Mouse (Mus musculus) layer of hippocampus, postnatal 25 days (tissue): ENCODE data around the gene Chst12. TPM values are rescaled to one million over a fixed set of nuclear protein-coding genes. Genes with fewer than 3 reads are reported as not detected.
A peak's percentile ranks its signal among the peaks of the same experiment; 100 is the strongest.
"Not testable (repeated sequence)": the region's sequence is repeated elsewhere in the genome, so short reads cannot be mapped to it uniquely, and the experiment has no call there.

Experiments
- DNase-seq, 2 experiments: peaks; one replicate each; pipeline ENCODE4 v3.0.0; 2022; ENCODE audit warnings: mixed read lengths in 2 of 2, low spot score in 1 of 2; ENCODE audit errors: extremely low spot score in 1 of 2
- total RNA-seq, 2 experiments: library from RNA; stranded (reverse); gene quantifications; 2 replicates each; pipeline ENCODE4 v1.2.3; 2021

The Chst12 gene
- 10 to 100 TPM; 18.8 to 19.5 TPM for total RNA-seq

DNA sequence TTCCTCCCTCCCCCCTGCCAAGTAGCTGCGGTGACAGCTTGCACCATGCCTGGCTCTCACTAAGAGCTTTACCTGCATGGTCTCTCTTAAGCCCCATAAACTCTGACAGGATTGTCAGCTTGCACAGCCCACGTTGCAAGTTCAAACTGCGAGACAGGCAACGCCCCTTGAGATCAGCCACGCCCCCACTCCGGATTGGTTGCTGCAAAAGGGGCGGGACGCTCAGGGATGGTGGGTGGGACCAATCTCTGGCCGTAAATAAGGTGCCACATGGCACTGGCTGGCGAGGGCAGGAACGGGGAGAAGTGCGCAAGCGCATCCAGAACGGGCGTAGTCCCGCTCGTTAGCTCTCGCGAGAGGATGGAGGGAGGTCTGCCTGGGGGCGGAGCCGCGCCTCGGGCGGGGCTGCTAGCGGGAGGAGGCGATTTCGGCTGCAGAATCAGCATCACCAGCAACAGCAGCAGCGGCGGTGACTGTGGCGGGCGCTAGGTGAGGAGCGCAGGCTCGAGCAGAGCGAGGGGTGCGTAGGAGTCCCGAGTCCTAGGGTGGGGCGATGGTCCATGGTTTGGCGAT is at the start of gene Chst12:
TSS of gene Chst12 (plus strand) at position 343 of the 573 bp plus-strand sequence.
- peak; percentile 94 to 97 for DNase-seq

- no peak for DNase-seq
Measured at GRCm38 (mm10) chr5:140461476-140461875, 43.9 kb upstream of the Chst12 start.

DNA sequence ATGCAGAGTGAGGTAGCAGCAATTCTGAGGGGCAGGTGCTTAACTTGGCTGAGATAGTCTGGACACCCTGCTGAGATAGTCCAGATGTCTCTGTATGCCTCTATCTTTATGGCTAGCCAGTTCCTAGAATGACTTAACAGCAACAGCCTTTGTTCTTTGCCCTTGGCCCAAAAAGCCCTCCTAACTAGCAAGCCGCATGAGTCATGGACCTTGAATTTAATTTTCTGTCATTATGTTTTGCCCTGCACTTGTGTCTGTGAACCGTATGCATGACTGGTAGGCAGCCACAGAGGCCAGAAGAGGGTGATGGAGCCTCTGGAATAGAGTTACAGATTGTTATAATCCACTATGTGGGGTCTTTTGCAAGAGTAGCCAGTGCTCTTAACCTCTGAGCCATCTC is 42.2 kb upstream of the Chst12 start:
- not testable (repeated sequence) for DNase-seq

- no peak for DNase-seq
Measured at GRCm38 (mm10) chr5:140464943-140465342, 40.4 kb upstream of the Chst12 start.

DNA sequence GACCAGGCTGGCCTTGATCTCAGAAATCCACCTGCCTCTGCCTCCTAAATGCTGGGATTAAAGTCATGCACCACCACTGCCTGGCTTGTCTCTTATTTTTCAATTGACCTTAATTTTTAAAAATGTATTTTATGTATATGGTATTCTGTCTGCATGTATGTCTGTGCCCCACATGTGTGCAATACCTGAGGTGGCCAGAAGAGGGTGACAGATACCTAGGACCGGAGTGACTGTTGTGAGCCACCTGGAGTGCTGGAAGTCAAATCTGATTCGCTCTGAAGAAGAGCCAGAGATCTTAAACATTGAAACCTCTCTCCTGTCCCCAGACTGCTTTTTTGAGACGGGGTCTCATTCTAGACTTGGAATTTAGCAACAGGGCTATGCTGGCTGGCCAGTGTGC is 33.0 kb upstream of the Chst12 start:
- DNase-seq, result no peak

GRCm38 (mm10) chr5:140481458-140481857 is 23.9 kb upstream of the Chst12 start:
- no peak for DNase-seq

GRCm38 (mm10) chr5:140491142-140491541 is 14.2 kb upstream of the Chst12 start:
- no peak for DNase-seq

- no peak for DNase-seq
Measured at GRCm38 (mm10) chr5:140492684-140493233, 12.6 kb upstream of the Chst12 start.

GRCm38 (mm10) chr5:140498176-140498575 is 7.2 kb upstream of the Chst12 start:
- no peak for DNase-seq

DNA sequence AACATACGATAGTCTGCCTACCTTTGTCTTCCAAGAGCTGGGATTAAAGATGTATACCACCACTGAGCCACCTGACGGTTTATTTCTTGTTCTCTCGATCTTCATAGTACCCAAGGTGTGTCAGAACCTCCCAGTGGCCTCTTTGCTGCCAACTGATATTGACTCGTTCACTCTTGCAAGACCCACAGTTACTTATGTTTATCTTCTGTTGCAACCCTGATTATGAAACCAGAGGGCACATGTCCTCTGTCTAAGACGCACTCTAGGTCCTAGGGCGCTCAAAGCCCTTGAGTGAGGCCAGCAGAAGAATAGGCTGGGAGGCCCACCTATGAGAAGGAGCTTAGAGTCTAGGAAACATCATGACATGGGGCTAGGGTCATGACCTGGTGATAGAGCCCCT is 4.6 kb upstream of the Chst12 start:
- DNase-seq, result no peak

GRCm38 (mm10) chr5:140501982-140502836 is 3.1 kb upstream of the Chst12 start:
- DNase-seq, result no peak

- not testable (repeated sequence) for DNase-seq
Measured at GRCm38 (mm10) chr5:140502925-140503324, 2.4 kb upstream of the Chst12 start.

DNA sequence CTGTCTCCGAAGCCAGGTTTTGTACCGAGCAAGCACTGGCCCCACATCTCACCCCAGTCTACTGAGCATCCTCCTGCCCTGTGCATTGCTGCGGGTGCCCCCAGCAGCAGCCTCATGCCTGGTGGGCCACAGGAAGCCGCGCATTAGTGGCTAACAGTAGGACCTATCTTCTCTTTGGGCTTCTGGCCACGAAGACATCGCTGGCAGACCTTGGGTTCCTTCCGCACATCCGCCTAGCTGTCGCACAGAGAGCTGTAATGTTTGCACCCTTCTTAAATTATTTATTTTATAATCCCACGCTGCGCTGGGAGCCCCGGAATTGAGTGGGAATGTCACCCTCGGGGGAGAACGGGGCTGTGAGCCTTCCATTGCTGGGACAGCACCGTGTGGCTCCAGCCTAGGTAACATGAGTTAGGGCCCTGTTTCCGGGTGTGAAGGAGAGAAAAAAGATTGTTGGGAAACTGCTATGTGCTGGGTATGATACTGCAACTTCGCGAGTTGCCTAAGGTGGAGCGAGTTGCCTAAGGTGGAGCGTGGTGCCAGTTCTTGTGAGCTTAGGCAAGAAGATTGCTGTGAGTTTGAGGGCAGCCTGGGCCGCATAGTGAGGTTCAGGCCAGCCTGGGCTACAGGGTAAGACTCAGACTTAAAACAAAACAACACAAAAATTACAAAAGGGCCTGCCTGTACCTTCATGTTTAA is 895 bp downstream of the Chst12 start:
- no peak for DNase-seq

GRCm38 (mm10) chr5:140507466-140508208 is 2.3 kb downstream of the Chst12 start:
- no peak for DNase-seq

- DNase-seq, result no peak
Measured at GRCm38 (mm10) chr5:140508686-140509085, 3.3 kb downstream of the Chst12 start.

GRCm38 (mm10) chr5:140509204-140509603 is 3.9 kb downstream of the Chst12 start:
- no peak for DNase-seq

- no peak for DNase-seq
Measured at GRCm38 (mm10) chr5:140510012-140511000, 5.0 kb downstream of the Chst12 start.

GRCm38 (mm10) chr5:140513921-140514320 is 8.6 kb downstream of the Chst12 start:
- no peak for DNase-seq
